Mouse (Mus musculus): ENCODE results near the gene Arf5.
A peak's percentile ranks its signal among the peaks of the same experiment; 100 is the strongest.

Gene Arf5

GRCm38 (mm10) chr6:28428290-28428689, 4.9 kb downstream of the Arf5 start, which contains the start of gene Gcc1:
Gcc1 (minus strand) TSS chr6:28428390.
- DNase-seq, result no peak

DNA sequence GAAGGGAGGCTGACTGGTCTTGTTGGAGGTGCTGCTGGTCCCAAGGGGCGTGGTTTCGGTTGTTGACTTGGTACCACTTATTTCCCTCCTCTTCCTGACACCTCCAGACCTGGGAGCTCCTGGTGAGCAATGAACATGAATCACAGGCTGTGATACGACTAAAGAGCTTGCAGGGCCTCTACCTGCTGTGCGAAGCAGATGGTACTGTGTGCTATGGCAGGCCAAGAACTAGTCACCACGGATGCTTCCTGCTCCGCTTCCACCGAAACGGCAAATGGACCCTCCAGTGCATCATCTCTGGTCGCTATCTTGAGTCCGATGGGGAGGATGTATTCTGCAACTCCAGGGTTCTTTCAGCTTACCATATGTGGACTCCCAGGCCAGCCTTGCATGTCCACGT, 6.5 kb downstream of the Arf5 start:
- DNase-seq, result peak; percentile 25 to 58

DNA sequence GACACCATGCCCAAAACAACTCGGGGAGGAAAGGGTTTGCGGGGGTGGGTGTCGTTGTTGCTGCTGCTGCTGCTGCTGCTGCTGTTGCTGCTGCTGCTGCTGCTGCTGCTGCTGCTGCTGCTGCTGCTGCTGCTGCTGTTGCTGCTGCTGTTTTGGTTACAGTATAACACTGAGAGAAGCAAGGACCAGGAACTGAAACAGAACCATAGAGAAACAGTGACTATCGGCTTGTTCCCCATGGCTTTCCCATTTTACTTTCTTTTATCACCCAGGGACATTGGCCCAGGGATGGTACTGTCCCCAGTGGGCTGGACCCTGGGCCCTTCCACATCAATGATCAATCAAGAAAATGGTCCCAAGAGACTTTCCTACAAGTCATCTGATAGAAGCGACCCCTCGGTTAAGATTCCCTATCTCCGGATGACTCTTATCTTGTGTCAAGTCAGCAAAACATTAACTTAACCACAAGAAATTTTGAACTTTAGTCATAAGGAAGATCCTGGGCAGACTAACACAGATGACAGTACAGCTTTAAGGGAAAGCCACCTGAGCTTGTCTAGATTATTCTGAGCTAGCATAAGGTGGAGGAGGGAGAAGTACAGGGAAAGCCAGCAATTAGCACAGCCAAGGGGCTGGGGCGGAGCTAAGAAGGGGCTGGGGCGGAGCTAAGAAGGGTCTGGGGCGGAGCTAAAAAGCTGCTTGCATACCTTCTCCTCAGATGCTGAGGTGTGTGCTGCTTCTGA, 7.6 kb downstream of the Arf5 start:
- no peak for DNase-seq

GRCm38 (mm10) chr6:28431538-28431855, 8.1 kb downstream of the Arf5 start:
- no peak for DNase-seq

GRCm38 (mm10) chr6:28447937-28448336, 24.6 kb downstream of the Arf5 start:
- no peak for DNase-seq

- DNase-seq, result no peak
Measured at GRCm38 (mm10) chr6:28449253-28449652, 25.9 kb downstream of the Arf5 start, which contains the start of gene Pax4. Pax4 (minus strand) TSS chr6:28449353.

GRCm38 (mm10) chr6:28450481-28450880, 27.1 kb downstream of the Arf5 start:
- no peak for DNase-seq

DNA sequence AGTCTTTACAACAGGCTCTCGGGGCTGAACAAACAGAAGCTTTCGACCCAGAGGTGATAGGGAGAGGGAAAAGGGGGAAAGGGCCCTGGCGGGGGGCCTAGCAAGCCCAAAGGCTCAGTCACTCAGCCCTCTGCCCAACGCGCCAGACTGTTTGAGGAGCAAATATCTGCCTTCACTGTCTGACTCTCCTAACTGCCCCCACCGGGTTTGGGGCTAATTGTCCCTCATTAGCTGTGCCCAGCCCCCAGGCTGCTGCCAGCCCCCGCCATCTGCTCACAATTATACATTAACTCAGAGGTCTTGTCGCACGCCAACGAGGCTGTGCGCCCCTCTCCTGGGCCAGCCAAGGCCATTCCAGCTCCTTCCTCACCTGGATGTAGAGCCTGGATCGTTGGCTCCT, 27.6 kb downstream of the Arf5 start:
- DNase-seq, result no peak

GRCm38 (mm10) chr6:28459221-28459668, 35.9 kb downstream of the Arf5 start:
- no peak for DNase-seq

DNA sequence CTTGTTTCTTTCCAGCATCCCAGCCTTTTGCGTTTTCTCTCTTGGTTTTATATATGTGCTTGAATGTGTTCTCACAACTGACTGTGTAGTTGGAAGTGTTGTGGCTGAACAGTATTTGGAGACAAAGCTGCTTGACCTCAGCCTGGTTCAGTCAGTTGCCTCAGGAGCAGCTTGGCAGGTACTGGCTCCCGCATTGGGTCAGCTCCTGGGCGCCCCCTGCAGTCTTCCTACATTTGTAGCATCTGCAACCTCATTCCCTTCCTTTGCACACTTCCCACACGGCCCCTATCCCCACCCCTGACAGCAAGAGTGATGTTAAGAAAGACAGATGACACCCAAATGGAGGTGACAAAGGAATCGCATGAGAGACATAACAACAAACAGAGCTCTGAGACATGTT, 37.2 kb downstream of the Arf5 start:
- peak; percentile 84 to 87 for DNase-seq

DNA sequence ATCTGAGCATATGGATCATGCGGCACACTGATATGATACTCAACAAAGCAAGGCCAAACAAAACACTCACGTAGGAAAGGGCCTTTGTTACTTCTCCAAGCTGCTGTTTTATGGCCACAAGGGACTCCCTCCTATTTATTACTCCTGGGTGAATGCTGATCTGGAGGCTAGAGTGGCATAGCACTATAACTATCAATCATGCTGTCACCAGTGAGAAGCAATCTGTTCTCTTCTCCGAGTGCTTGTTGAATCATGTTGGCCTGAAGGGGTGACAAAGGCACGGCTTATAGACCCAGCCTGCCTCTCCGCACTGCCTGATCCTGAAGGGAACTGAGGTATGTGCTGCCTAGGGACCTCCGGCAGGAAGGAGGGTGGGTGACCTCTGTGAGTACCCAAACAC, 41.3 kb downstream of the Arf5 start:
- no peak for DNase-seq

DNA sequence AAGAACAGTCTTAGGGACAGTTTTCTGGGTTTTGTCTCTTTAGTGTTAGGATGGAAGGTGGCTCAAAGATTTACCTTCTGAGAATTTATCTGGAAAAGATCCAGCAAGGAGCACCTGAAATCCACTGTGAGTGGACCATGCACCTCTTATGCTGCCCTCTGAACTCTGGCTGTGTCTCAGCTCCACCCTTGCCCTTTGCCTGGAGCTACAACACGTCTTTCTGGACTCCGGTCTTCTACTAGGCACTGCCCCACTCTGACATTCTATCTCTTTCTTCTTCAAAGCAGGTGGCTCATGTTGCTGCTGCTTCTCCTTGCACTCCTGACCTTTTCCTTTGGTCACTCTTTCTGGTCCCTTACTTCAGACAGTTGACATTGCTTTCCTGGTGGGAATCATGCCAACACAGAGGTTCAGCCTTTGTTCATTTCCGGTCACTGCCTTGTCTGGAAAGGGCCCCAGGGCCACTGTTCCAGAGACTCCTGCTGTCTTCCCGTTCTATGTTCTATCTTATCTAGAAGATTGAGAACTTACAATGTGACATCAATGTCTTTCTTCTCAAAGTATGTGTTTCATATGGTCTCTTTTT, 46.8 kb downstream of the Arf5 start:
- DNase-seq, result no peak

DNA sequence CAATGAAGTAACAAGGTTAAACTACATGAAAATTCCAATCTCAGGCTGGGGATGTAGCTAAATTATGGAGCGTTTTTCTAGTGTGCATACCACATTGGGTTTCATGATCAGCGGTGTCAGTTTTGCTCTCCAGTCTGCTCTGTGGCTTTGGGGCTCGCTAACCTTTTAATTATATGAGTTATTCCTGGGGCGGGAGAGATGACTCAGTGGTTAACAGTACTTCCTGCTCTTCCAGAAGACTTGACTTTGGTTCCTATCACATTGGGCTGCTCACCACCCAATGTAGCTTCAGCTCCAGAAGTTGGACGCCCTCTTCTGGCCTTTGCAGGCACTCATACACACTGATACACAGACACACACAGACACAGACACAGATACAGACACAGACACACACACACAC, 47.3 kb downstream of the Arf5 start:
- DNase-seq, result no peak

DNA sequence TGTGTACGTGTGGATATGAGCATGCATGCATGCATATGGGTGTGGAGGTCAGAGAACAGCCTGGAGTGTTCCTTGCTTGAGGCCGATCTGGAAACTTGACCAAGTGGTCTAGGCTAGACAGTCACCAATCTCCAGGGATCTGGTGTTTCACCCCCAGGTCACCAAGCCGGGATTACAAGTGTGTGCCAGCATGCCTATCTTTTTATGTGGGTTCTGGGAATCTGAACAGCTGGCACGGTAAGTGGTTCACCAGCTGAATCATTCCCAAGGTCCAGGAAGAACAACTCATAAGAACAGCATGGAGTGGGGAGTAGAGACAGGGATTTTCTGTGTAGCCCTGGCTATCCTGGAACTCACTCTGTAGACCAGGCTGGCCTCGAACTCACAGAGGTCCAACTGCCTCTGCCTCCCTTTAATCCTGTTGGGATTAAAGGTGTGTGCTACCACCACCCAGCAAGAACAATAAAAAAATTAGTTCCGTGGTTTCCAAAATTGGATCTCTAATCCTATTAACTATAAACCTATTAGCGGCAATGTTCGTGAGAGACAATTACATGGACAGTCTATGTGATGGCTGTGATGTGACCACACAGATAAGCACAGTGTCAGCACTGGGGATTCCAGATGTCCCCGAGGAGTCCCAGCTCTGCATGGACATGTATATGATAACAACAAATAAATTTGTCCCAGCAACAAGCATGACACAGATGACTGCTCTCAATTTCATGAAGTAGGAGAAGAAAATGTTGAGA, 48.1 kb downstream of the Arf5 start:
- no peak for DNase-seq

DNA sequence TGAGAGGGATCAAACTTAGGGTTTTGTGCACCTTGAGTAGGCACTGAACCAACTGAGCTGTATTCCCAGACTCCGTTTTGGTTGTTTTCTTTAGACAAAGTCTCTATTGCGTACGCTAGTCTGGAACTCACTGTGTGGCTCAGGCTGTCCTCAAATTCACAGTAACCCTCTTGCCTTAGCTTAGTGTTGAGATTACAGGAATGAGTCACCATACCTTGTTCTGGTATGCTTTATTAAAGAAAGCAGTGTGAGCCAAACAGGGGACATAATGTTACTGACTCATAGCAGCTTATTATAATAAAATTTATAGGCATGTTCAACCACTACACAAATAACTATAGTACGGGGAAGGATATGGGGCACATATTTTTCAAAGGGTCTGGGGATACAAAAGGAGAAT, 50.9 kb downstream of the Arf5 start:
- DNase-seq, result no peak

DNA sequence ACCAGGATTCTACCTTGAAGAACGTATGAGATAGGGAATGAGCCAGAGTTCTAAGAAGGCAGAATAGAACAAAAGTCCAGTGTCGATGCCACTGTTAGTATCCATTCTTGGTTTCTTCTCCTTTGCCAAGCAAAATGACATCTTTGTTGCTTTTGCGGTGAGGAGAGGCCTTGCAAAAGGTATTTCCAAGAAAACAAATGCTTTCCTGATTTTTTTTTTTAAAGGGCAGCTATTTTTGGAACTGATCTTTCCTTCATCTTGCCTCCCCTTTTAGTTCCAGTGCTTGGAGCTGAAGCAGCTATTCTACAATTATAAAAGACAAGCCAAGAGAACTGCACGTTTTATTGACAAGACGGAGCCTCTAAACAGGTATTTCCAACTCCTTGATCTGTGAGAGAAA, 51.5 kb downstream of the Arf5 start, which contains the start of gene Snd1:
TSS of gene Snd1 (plus strand) at position 301 of the 400 bp plus-strand sequence.
- DNase-seq, result no peak

Measured in cerebellum, postnatal 14 days (tissue).